Mouse (Mus musculus) liver, postnatal 0 days (tissue): Measurements from ENCODE around the gene Vav2. TPM values are rescaled to one million over a fixed set of nuclear protein-coding genes. Genes with fewer than 3 reads are reported as not detected.

ENCODE experiments used
- ATAC-seq: fragments of 200-750 bp; cut with Nextera tagmentation; 2 replicates; pipeline ENCODE4 v1.8.0; 2017; ENCODE audit warnings: mild to moderate bottlenecking, moderate library complexity
- DNase-seq: peaks from one replicate; pipeline ENCODE4 v3.0.0-alpha.2; 2016
- H3K27ac ChIP-seq: fragments of 300-500 bp; sonication (generic); 2 replicates; pipeline ENCODE4 v1.5.1; 2014; ENCODE audit warnings: antibody characterized with exemption, moderate library complexity, mild to moderate bottlenecking, low read depth
- H3K27me3 ChIP-seq: fragments of 300-500 bp; sonication (generic); 2 replicates; pipeline ENCODE4 v1.6.1; 2014; ENCODE audit warnings: low read length, control low read depth, mixed read lengths; ENCODE audit not compliant: insufficient read depth
- H3K36me3 ChIP-seq: fragments of 300-500 bp; sonication (generic); replicated peaks from 2 replicates; pipeline ENCODE4 v1.6.1; 2014; ENCODE audit warnings: mild to moderate bottlenecking, control low read depth, low read length, moderate library complexity, mixed read lengths; ENCODE audit not compliant: insufficient read depth
- H3K4me1 ChIP-seq: fragments of 300-500 bp; sonication (generic); 2 replicates; pipeline ENCODE4 v1.6.1; 2014; ENCODE audit warnings: antibody characterized with exemption, mild to moderate bottlenecking, control low read depth; ENCODE audit not compliant: insufficient read depth
- H3K4me2 ChIP-seq: fragments of 300-500 bp; sonication (generic); 2 replicates; pipeline ENCODE4 v1.6.1; 2014; ENCODE audit warnings: low read depth, mild to moderate bottlenecking, low read length, moderate library complexity, mixed read lengths
- H3K4me3 ChIP-seq: fragments of 300-500 bp; sonication (generic); 2 replicates; pipeline ENCODE4 v1.5.1; 2014; ENCODE audit warnings: low read depth, low read length
- H3K9ac ChIP-seq: fragments of 300-500 bp; sonication (generic); replicated peaks from 2 replicates; pipeline ENCODE4 v1.6.1; 2014; ENCODE audit warnings: mild to moderate bottlenecking, moderate library complexity
- H3K9me3 ChIP-seq: fragments of 300-500 bp; sonication (generic); 2 replicates; pipeline ENCODE4 v1.6.1; 2016; ENCODE audit warnings: mild to moderate bottlenecking, control low read depth, low read length, mixed read lengths
- CTCF ChIP-seq: sonication (generic); IDR thresholded peaks from 2 replicates; pipeline ENCODE4 v1.5.1; 2016; ENCODE audit warnings: antibody characterized with exemption, low read depth
- EP300 ChIP-seq: IDR thresholded peaks from 2 replicates; pipeline ENCODE4 v1.6.1; 2016; ENCODE audit warnings: antibody characterized with exemption, low read depth, mild to moderate bottlenecking
- WGBS: fragments of 180-500 bp; shearing (Covaris S2); extraction: QIAGEN DNeasy Blood & Tissue Kit; methylation state at CpG from one replicate; pipeline ENCODE4 v1.1.7; 2014; ENCODE audit not compliant: insufficient replicate concordance; 5-methylcytosine and 5-hydroxymethylcytosine counted together
- microRNA-seq: library from miRNA; unstranded; fragments of <30 nt; microRNA quantifications from one replicate; pipeline ENCODE4, GENCODE M21; 2016
- polyA plus RNA-seq: library from polyadenylated mRNA; unstranded; fragments of >200 nt; fragmentation: Nextera tagmentation; extraction: Ambion mirVana; gene quantifications from 2 replicates; pipeline ENCODE4 v1.2.1, GENCODE M21; 2015

The Vav2 gene
- polyA plus RNA-seq, 1 experiment from 2014 or later = 6.3 TPM

DNA sequence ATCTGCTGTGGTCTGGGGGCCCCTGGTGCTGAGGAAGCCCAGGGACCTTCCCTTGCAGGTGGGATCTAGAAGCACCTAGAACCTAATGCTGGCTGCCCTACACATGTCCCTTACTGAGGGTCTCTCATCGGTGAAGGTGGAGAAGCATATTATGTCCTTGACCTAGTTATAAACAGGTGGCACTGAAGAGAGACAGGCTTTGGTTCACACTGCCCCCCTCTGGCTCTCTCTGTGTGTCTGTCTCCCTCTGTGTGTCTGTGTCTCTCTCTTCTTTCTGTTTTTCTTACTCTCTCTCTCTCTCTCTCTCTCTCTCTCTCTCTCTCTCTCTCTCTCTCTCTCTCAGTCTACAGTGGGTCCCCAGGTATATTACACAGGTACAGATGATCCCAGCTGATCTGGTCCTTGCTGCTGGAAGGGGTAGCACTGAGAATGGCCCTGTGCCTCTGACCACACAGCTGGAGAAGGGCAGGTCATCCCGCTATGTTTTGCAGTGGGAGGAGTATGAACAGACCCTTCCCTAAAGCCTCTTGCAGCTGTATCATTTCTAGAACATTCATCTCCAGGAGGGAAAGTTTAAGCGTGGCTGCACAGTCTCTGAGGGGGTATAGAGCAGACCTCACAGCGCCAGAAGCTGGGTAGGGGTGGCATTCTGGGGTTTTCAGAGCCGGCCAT lies 197.9 kb downstream of the Vav2 start:
- WGBS = 79% methylated on average over 5 of the region's 5 CpGs
- TF ChIP-seq EP300 (no peak), CTCF (0 out of 2 replicates have a peak, but pooled peaks have one; percentile 13)
- Histone ChIP-seq H3K36me3 (peaks cover 32% of the 10 kb centered on the region), H3K27me3 (no peaks in the 10 kb centered on the region), H3K4me3 (no peak overlapping the region), H3K4me1 (peaks cover 16% of the 10 kb centered on the region), H3K9ac (no peak overlapping the region), H3K27ac (no peak overlapping the region), H3K9me3 (no peaks in the 10 kb centered on the region), H3K4me2 (no peak overlapping the region)
- DNase-seq = no peak
- ATAC-seq = no peak

DNA sequence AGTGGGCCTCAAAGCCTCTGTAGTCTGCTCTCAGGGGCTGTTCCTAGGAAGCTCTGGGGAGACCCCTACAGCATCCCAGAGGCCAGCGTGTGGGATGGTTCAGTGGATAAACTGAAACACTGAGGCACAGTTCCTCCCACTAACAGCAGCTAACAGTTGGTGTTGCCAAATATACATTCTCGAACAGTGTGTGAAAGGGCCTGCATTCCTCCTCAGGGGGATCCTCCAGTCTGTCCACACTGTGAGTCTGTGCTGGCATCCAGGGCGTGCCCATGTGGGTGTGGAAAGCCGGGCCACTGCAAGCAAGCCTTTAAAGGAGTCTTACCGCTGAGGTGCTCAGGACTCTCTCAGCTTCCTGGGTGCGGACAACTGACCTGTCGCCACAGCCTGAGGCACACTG lies 200.3 kb downstream of the Vav2 start:
- ATAC-seq = no peak
- Histone ChIP-seq H3K9ac (no peak overlapping the region), H3K27me3 (no peaks in the 10 kb centered on the region), H3K4me3 (no peak overlapping the region), H3K4me1 (0 out of 2 replicates have a peak, but pooled peaks cover 3% of the 10 kb centered on the region), H3K9me3 (no peaks in the 10 kb centered on the region), H3K36me3 (peaks cover 26% of the 10 kb centered on the region), H3K27ac (no peak overlapping the region), H3K4me2 (no peak overlapping the region)
- TF ChIP-seq CTCF (no peak), EP300 (no peak)
- DNase-seq = no peak
- WGBS = 68% methylated on average over 7 of the region's 7 CpGs

DNA sequence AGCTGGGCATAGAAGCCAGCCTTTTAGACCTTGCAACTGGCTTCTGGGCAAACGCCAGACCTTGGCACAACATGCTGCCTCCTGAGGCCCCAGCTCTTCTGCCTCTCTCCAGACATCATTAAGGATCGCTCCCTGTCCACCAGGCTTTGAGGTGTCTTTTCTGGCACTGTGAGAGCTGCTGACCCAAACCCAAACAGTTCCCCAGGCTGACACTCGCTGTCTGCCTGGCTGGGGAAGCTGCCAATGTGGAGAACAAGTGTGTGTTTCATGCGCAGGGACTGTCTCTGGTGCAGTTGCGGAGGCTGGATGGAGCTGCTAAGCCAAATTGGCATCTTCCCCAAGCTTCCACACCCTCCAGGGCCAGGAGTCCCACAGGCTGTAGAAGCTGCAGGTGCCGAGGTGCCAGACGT lies 203.8 kb downstream of the Vav2 start:
- H3K36me3 ChIP-seq = peaks cover 25% of the 10 kb centered on the region
- no peak overlapping the region for H3K4me2 ChIP-seq
- H3K4me1 ChIP-seq = 0 out of 2 replicates have a peak, but pooled peaks cover 3% of the 10 kb centered on the region
- TF ChIP-seq CTCF = no peak
- no peak for TF ChIP-seq EP300
- no peaks in the 10 kb centered on the region for H3K27me3 ChIP-seq
- H3K9ac ChIP-seq = no peak overlapping the region
- ATAC-seq (no peak), DNase-seq (no peak)
- WGBS = 75% methylated on average over 7 of the region's 7 CpGs
- no peak overlapping the region for H3K27ac ChIP-seq
- H3K9me3 ChIP-seq = no peaks in the 10 kb centered on the region
- H3K4me3 ChIP-seq = no peak overlapping the region

DNA sequence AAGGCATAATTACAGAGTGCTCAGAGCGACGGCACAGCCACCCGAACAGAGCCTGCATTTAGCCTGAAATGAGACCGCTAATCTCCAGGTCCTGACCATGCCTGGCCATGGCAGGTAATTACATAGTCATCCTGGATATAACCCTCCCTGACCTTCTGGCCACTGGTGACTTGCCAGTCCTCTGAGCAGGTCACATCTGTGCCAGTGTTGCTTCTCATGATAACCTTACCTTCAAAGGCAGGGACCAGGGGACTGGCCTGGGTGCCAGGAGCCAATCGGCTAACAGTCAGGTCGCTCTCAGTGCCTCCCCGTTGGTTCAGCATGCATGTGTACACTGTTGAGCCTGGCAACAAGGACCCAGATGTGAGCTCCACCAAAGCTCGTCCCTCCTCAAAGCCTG lies 208.3 kb downstream of the Vav2 start:
- Histone ChIP-seq H3K27me3 (no peaks in the 10 kb centered on the region), H3K4me2 (no peak overlapping the region), H3K4me1 (no peaks in the 10 kb centered on the region), H3K27ac (no peak overlapping the region), H3K4me3 (no peak overlapping the region), H3K9ac (no peak overlapping the region), H3K9me3 (no peaks in the 10 kb centered on the region), H3K36me3 (peaks cover 11% of the 10 kb centered on the region)
- ATAC-seq = 0 out of 2 replicates have a peak, but pooled peaks have one; percentile 2
- WGBS = 79% methylated on average over 8 of the region's 8 CpGs
- DNase-seq = no peak
- TF ChIP-seq CTCF = no peak

DNA sequence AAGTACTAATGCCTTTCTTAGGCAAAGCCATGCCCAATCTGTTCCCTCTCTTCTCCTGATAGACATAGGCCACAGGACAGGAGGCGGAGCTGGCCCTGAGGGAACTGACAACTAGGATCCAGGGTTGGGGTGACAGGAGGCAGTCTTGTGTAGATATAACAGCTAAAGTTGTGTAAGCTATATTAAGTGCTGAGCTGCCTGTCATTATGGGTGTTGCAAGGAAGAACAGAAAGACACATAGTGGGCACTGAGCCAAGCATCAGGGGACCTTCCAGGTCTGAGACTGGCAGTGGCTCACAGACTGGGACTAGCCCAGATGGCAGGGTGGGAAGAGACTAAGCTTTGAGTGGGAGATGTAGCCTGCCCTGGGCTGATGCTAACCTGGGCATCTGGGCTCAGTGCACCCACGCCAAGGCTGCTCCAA lies 208.7 kb downstream of the Vav2 start:
- Histone ChIP-seq H3K27ac (no peak overlapping the region), H3K9me3 (no peaks in the 10 kb centered on the region), H3K36me3 (peaks cover 11% of the 10 kb centered on the region), H3K4me3 (no peak overlapping the region), H3K9ac (no peak overlapping the region), H3K4me2 (no peak overlapping the region), H3K4me1 (no peaks in the 10 kb centered on the region), H3K27me3 (no peaks in the 10 kb centered on the region)
- TF ChIP-seq EP300 (no peak), CTCF (no peak)
- 72% methylated on average over 2 of the region's 2 CpGs for whole genome bisulfite sequencing
- ATAC-seq = peak; percentile 20; the same call in 1 of the 2 replicates
- DNase-seq = no peak

DNA sequence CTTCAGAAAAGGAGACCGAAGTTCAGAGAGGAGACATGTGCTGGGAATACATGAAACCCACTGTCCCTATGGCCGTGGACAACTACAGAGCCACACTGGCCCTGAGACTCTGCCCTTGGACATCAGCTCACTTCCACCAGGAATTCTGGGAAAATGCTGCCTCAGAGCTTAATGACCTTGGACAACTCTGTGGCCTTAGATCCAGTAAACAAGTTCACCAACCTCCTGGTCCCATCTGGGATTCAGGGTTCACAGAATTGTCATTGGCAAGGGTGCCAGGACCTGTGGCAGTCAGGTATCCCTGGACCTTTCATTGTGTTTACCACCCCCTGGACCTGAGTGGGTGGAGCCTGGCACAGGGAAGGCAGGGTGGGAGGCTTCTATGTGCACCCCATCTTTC lies 211.3 kb downstream of the Vav2 start:
- no peak overlapping the region for H3K4me3 ChIP-seq
- H3K27me3 ChIP-seq = no peaks in the 10 kb centered on the region
- peaks cover 11% of the 10 kb centered on the region for H3K36me3 ChIP-seq
- peak overlapping the region; percentile 23 for H3K27ac ChIP-seq
- ATAC-seq (peak; percentile 72), DNase-seq (no peak)
- H3K4me2 ChIP-seq = no peak overlapping the region
- TF ChIP-seq CTCF (no peak), EP300 (no peak)
- no peaks in the 10 kb centered on the region for H3K9me3 ChIP-seq
- WGBS = 53% methylated on average over 2 of the region's 2 CpGs
- H3K4me1 ChIP-seq = no peaks in the 10 kb centered on the region
- H3K9ac ChIP-seq = no peak overlapping the region

Small RNA genes within 50 kb of the gene (microRNA-seq; reads per million reads assigned to microRNA genes)
- gene Gm24049 = not detected
- not detected for gene Mir7578

Other genes with a start within 250 kb of the Vav2 start
- gene Sardh, start 178.7 kb downstream of the Vav2 start, polyA plus RNA-seq = 145 and 152 TPM in 2 replicates
- 0.25 and 0.35 TPM in 2 replicates for gene Brd3os, start 15.3 kb upstream of the Vav2 start, polyA plus RNA-seq
- gene Brd3, start 80.6 kb upstream of the Vav2 start, polyA plus RNA-seq = 26.2 and 29.7 TPM in 2 replicates
- gene Wdr5, start 88.1 kb upstream of the Vav2 start, polyA plus RNA-seq = 14.6 and 16.6 TPM in 2 replicates
- 13.3 and 13.9 TPM in 2 replicates for gene Rxra, start 249.4 kb upstream of the Vav2 start, polyA plus RNA-seq